9 mouse cellular contexts compared by ENCODE assay signal in the genomic region with DNA sequence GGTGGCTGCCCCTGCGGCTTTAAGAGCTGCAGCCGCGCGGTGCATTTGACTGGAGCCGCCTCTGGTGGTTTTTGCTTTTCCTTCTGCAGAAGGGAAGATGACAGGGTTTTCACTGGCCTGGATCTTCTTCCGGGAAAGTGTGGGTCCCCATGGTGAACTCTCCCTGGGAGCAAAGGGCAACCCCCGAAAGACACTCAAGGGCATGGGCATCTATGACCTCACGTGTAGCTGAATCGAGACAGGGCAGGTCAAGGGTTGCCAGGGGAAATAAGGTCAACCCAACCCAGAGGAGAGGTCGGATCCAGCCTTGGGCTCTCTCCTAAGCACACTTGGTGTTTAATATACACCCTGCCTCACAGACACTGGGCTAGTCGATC. TPM values are rescaled to one million over a fixed set of nuclear protein-coding genes. Genes with fewer than 3 reads are reported as not detected.
DNase-seq lines count a peak whose midpoint lies in the region; ATAC-seq and TF ChIP-seq lines count a peak whose summit lies in the region.
"Had no signal": no experiment of that assay in that cellular context is flagged by ENCODE, and none has a peak within 500 bp of the region (broad histone marks: within the 10 kb centered on the region; RNA-seq: fewer than 3 reads in every experiment).

No protein-coding gene starts in this region.

- no peak overlapping the region for H3K9ac ChIP-seq in lung, embryonic 14.5 days
- H3K9ac ChIP-seq in kidney, embryonic 15.5 days: no peak overlapping the region
- peak overlapping the region; percentile 67 for H3K9ac ChIP-seq in neural tube, embryonic 15.5 days (replicated peaks)

- peaks cover 50% of the 10 kb centered on the region for H3K27me3 ChIP-seq in lung, embryonic 14.5 days (ENCODE audit: insufficient read depth, low read length)
- H3K27me3 ChIP-seq in hindbrain, embryonic 10.5 days (ENCODE audit: insufficient read depth, poor library complexity, severe bottlenecking): peaks cover 66% of the 10 kb centered on the region
- H3K27me3 ChIP-seq in kidney, embryonic 15.5 days: peaks cover 61% of the 10 kb centered on the region
- H3K27me3 ChIP-seq in neural tube, embryonic 15.5 days (replicated peaks): peaks cover 26% of the 10 kb centered on the region

- no peak for TF ChIP-seq CTCF in lung, embryonic 14.5 days (IDR thresholded peaks at IDR 0.05; ENCODE audit: low read depth)

- WGBS in lung, embryonic 14.5 days: 12% methylated on average over 11 of the region's 11 CpGs
- WGBS in hindbrain, embryonic 10.5 days: 8% methylated on average over 11 of the region's 11 CpGs
- 12% methylated on average over 11 of the region's 11 CpGs for WGBS in kidney, embryonic 15.5 days
- 13% methylated on average over 11 of the region's 11 CpGs for WGBS in neural tube, embryonic 15.5 days

- no peak for ATAC-seq in lung, embryonic 14.5 days (ENCODE audit: insufficient read depth)
- ATAC-seq in kidney, embryonic 15.5 days (replicated peaks; ENCODE audit: low FRiP score): no peak
- no peak for ATAC-seq in neural tube, embryonic 15.5 days (ENCODE audit: low FRiP score)

- H3K9me3 ChIP-seq in lung, embryonic 14.5 days (ENCODE audit: low read depth, low read length): no peaks in the 10 kb centered on the region
- no peaks in the 10 kb centered on the region for H3K9me3 ChIP-seq in hindbrain, embryonic 10.5 days
- H3K9me3 ChIP-seq in kidney, embryonic 15.5 days (replicated peaks): no peaks in the 10 kb centered on the region
- no peaks in the 10 kb centered on the region for H3K9me3 ChIP-seq in neural tube, embryonic 15.5 days (replicated peaks)

- peak overlapping the region; percentile 52; the same call in 1 of the 2 replicates for H3K4me3 ChIP-seq in lung, embryonic 14.5 days (ENCODE audit: low read depth, low read length)
- peak overlapping the region; percentile 71 for H3K4me3 ChIP-seq in hindbrain, embryonic 10.5 days
- H3K4me3 ChIP-seq in kidney, embryonic 15.5 days (replicated peaks): peak overlapping the region; percentile 53
- peak overlapping the region; percentile 68 for H3K4me3 ChIP-seq in neural tube, embryonic 15.5 days (replicated peaks)
- H3K4me3 ChIP-seq: myocyte had no signal

- H3K4me1 ChIP-seq in lung, embryonic 14.5 days (ENCODE audit: insufficient read depth): 0 out of 2 replicates have a peak, but pooled peaks cover 8% of the 10 kb centered on the region
- H3K4me1 ChIP-seq in hindbrain, embryonic 10.5 days (replicated peaks): peaks cover 26% of the 10 kb centered on the region
- peaks cover 23% of the 10 kb centered on the region for H3K4me1 ChIP-seq in kidney, embryonic 15.5 days
- H3K4me1 ChIP-seq in neural tube, embryonic 15.5 days: peaks cover 25% of the 10 kb centered on the region

- no peak for DNase-seq in lung, embryonic 14.5 days
- no peak for DNase-seq in lung, postnatal 10 days
- no peak for DNase-seq in hindbrain, embryonic 10.5 days (ENCODE audit: low spot score)
- DNase-seq in layer of hippocampus, postnatal 36 days: no peak
- DNase-seq in frontal cortex, postnatal 36 days (ENCODE audit: low spot score in 2 of 2): no peak
- DNase-seq in layer of hippocampus, postnatal 10 days (ENCODE audit: low spot score in 2 of 2): no peak

- peak overlapping the region; percentile 98 for H3K4me2 ChIP-seq in lung, embryonic 14.5 days
- peak overlapping the region; percentile 99 for H3K4me2 ChIP-seq in kidney, embryonic 15.5 days
- peak overlapping the region; percentile 99 for H3K4me2 ChIP-seq in neural tube, embryonic 15.5 days

- no peak overlapping the region for H3K27ac ChIP-seq in lung, embryonic 14.5 days (ENCODE audit: low read depth)
- no peak overlapping the region for H3K27ac ChIP-seq in hindbrain, embryonic 10.5 days
- no peak overlapping the region for H3K27ac ChIP-seq in kidney, embryonic 15.5 days
- H3K27ac ChIP-seq in neural tube, embryonic 15.5 days (replicated peaks): no peak overlapping the region

- no peaks in the 10 kb centered on the region for H3K36me3 ChIP-seq in lung, embryonic 14.5 days (ENCODE audit: insufficient read depth)
- no peaks in the 10 kb centered on the region for H3K36me3 ChIP-seq in hindbrain, embryonic 10.5 days
- no peaks in the 10 kb centered on the region for H3K36me3 ChIP-seq in kidney, embryonic 15.5 days
- no peaks in the 10 kb centered on the region for H3K36me3 ChIP-seq in neural tube, embryonic 15.5 days

RNA-seq across cellular contexts. Expression of gene Epb41l3, which starts 2.0 kb away (rescaled TPM):
- polyA plus RNA-seq in lung, embryonic 14.5 days (2014; fragmentation: Nextera tagmentation; extraction: Ambion mirVana): 62.0 and 64.0 TPM in 2 replicates
- polyA plus RNA-seq in hindbrain, embryonic 10.5 days (2016; fragmentation: Nextera tagmentation; extraction: Ambion mirVana): 59.2 and 64.2 TPM in 2 replicates
- 29.5 and 35.6 TPM in 2 replicates for polyA plus RNA-seq in kidney, embryonic 15.5 days (2015; fragmentation: Nextera tagmentation; extraction: Ambion mirVana)
- polyA plus RNA-seq in neural tube, embryonic 15.5 days (2015; fragmentation: Nextera tagmentation; extraction: Ambion mirVana): 134 and 142 TPM in 2 replicates
- 100 to 1,000 TPM; 125 to 131 TPM for total RNA-seq in layer of hippocampus, postnatal 36 days (2021)
- 100 to 1,000 TPM; 140 to 143 TPM for total RNA-seq in layer of hippocampus, postnatal 10 days (2021)
